8 mouse cellular contexts compared by ENCODE assay signal in the genomic region with DNA sequence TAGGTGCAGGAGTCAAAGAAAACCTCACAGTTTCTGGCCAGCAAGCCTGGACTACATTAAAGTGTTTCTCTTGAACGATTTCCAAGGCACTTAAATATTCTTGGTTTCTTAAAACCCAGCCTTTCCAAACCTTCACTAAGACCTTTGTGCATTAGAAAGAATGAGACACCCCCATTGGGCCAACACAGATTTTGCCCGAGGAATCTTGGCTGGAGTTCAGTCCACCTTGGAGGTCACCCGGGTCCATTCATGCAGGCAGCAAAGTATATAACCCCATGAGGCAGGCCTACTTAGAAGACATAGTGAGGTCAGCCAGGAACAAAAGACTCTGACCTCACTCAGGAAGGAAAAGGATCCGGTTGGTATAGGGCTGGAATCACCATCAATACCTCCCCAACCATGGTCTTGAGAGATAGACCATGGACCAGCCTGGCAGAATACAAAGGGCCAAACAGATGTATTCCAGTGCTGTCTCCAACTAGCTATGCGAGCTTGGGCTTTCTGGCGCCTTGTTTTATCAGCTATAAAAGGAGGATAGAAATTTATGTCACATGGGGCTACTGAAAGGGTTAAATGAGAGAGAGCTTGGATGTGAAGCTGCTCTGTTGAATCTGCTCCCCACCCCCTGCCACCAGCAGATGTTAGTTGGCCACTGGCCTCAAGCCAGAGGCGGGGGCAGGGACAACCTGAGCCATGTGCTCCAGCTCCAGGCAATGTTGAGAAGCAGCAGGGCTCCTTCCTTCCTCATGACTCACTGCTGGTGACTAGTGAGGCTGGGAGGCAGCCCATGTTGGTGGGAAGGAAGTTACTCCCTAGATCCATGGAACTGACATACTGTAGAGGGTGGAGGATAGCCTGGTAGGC.
DNase-seq lines count a peak whose midpoint lies in the region; ATAC-seq lines count a peak whose summit lies in the region.

No protein-coding gene starts in this region.

- no peaks in the 10 kb centered on the region for H3K36me3 ChIP-seq in neural tube, embryonic 13.5 days
- no peaks in the 10 kb centered on the region for H3K36me3 ChIP-seq in neural tube, embryonic 15.5 days
- H3K36me3 ChIP-seq in stomach, embryonic 16.5 days (ENCODE audit: control insufficient read depth, insufficient read depth, low read length), result no peaks in the 10 kb centered on the region

- peaks cover 35% of the 10 kb centered on the region for H3K4me1 ChIP-seq in neural tube, embryonic 13.5 days (replicated peaks)
- H3K4me1 ChIP-seq in neural tube, embryonic 15.5 days, result peaks cover 24% of the 10 kb centered on the region
- H3K4me1 ChIP-seq in stomach, embryonic 16.5 days (ENCODE audit: control insufficient read depth, insufficient read depth, low read length), result peaks cover 18% of the 10 kb centered on the region

- no peak overlapping the region for H3K4me3 ChIP-seq in neural tube, embryonic 13.5 days
- H3K4me3 ChIP-seq in neural tube, embryonic 15.5 days (replicated peaks), result no peak overlapping the region
- H3K4me3 ChIP-seq in stomach, embryonic 16.5 days (replicated peaks; ENCODE audit: low read length), result no peak overlapping the region

- intact Hi-C loops in left cerebral cortex, postnatal 36 days (cut with DNase I), result loop anchor here (5.0 kb wide), 1 partner anchor 183 kb away; the partner anchor contains the start of gene Ncam1

- peak overlapping the region; percentile 39 for H3K27ac ChIP-seq in neural tube, embryonic 13.5 days (replicated peaks)
- no peak overlapping the region; the same call in 1 of the 2 replicates for H3K27ac ChIP-seq in neural tube, embryonic 15.5 days (replicated peaks)
- peak overlapping the region; percentile 25 for H3K27ac ChIP-seq in stomach, embryonic 16.5 days (ENCODE audit: low read length)

- no peaks in the 10 kb centered on the region for H3K9me3 ChIP-seq in neural tube, embryonic 13.5 days
- H3K9me3 ChIP-seq in neural tube, embryonic 15.5 days (replicated peaks), result no peaks in the 10 kb centered on the region
- no peaks in the 10 kb centered on the region for H3K9me3 ChIP-seq in stomach, embryonic 16.5 days (replicated peaks; ENCODE audit: control insufficient read depth, low read length)

- peak; percentile 65 for DNase-seq in cerebellum, adult 9-10 months
- peak; percentile 44 for DNase-seq in gastrocnemius, postnatal 10 days
- peak; percentile 67 for DNase-seq in kidney, adult 9 months
- DNase-seq in left cerebral cortex, postnatal 36 days (ENCODE audit: low spot score in 2 of 2), result peak; percentile 81 to 84
- DNase-seq in yolk sac, embryonic 10.5 days (ENCODE audit: low spot score), result no peak

- peak; percentile 70 for ATAC-seq in neural tube, embryonic 13.5 days (ENCODE audit: low read depth)
- ATAC-seq in neural tube, embryonic 15.5 days (ENCODE audit: low FRiP score), result no peak; the same call in 1 of the 2 replicates
- peak; percentile 85 for ATAC-seq in stomach, embryonic 16.5 days (ENCODE audit: insufficient read depth, low FRiP score)

- 47% methylated on average over 7 of the region's 7 CpGs for WGBS in neural tube, embryonic 13.5 days
- 47% methylated on average over 7 of the region's 7 CpGs for WGBS in neural tube, embryonic 15.5 days
- WGBS in stomach, embryonic 16.5 days, result 51% methylated on average over 7 of the region's 7 CpGs

- H3K4me2 ChIP-seq in neural tube, embryonic 13.5 days, result no peak overlapping the region
- H3K4me2 ChIP-seq in neural tube, embryonic 15.5 days, result no peak overlapping the region
- H3K4me2 ChIP-seq in stomach, embryonic 16.5 days (ENCODE audit: low read depth, low read length), result no peak overlapping the region

- H3K9ac ChIP-seq in neural tube, embryonic 13.5 days, result no peak overlapping the region
- no peak overlapping the region for H3K9ac ChIP-seq in neural tube, embryonic 15.5 days (replicated peaks)
- no peak overlapping the region for H3K9ac ChIP-seq in stomach, embryonic 16.5 days (ENCODE audit: low read length)

- H3K27me3 ChIP-seq in neural tube, embryonic 13.5 days, result no peaks in the 10 kb centered on the region
- H3K27me3 ChIP-seq in neural tube, embryonic 15.5 days (replicated peaks), result no peaks in the 10 kb centered on the region
- no peaks in the 10 kb centered on the region for H3K27me3 ChIP-seq in stomach, embryonic 16.5 days (ENCODE audit: control insufficient read depth, insufficient read depth, low read length)
